Mouse (Mus musculus) WW6 (cell line): ENCODE results near the gene Rrp7a.

Source experiments
- DNase-seq: peaks from one replicate; pipeline ENCODE4 v3.0.0-alpha.2; 2013; ENCODE audit warnings: low read depth, low spot score

The Rrp7a gene

GRCm38 (mm10) chr15:83068270-83068669 lies 54.3 kb downstream of the Rrp7a start:
- no peak for DNase-seq

- no peak for DNase-seq
Observed at GRCm38 (mm10) chr15:83065543-83065942, 57.1 kb downstream of the Rrp7a start.
